Mouse (Mus musculus): ENCODE results near the gene Celf2.
"Not testable (repeated sequence)": the region's sequence is repeated elsewhere in the genome, so short reads cannot be mapped to it uniquely, and the experiment has no call there.

Gene Celf2

DNA sequence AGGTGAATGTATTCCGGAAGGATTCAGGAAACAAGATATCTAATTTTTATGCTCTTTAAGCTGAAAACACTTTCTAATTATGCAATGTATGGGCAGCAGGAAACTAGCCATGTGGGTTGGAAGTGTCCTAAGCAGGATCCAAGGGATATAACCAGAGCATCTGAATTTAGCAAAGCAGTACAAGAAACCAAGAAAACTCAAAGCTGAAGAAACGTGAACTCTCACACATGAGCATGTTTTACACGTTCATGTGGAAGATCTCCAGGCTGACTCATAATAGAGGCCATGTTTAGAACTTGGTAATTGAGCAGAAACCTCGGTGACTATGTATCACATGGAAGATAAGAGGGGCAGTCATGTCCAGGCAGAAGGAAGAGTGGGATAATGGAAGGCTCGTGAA, 120.1 kb downstream of the Celf2 start:
- DNase-seq (ENCODE audit: low spot score), result no peak

DNA sequence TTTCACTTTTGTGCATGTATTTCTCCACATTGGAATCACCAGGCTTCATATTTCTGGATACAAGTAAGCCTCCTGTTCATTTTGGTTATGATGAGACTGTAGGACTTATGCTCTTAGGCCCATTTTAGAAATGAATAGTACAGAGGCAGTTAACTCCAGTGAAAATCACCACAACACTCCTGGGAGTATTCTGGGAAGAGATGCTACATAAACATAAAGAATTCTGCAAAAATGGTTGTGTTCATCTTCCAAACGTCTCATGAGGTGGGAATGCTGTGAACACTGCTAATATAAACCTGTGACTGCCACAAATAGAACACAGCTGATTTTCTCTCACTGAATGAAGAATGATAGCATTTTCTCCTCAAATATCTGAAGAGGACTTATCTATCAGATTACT, 130.6 kb downstream of the Celf2 start:
- DNase-seq (ENCODE audit: low spot score), result no peak

- no peak for DNase-seq (ENCODE audit: low spot score)
Measured at GRCm38 (mm10) chr2:7377878-7378277, 131.5 kb downstream of the Celf2 start.

- DNase-seq (ENCODE audit: low spot score), result no peak
Measured at GRCm38 (mm10) chr2:7367738-7368137, 141.6 kb downstream of the Celf2 start.

GRCm38 (mm10) chr2:7359557-7359956, 149.8 kb downstream of the Celf2 start:
- no peak for DNase-seq (ENCODE audit: low spot score)

GRCm38 (mm10) chr2:7358816-7359215, 150.5 kb downstream of the Celf2 start:
- no peak for DNase-seq (ENCODE audit: low spot score)

GRCm38 (mm10) chr2:7351234-7351633, 158.1 kb downstream of the Celf2 start:
- no peak for DNase-seq (ENCODE audit: low spot score)

DNA sequence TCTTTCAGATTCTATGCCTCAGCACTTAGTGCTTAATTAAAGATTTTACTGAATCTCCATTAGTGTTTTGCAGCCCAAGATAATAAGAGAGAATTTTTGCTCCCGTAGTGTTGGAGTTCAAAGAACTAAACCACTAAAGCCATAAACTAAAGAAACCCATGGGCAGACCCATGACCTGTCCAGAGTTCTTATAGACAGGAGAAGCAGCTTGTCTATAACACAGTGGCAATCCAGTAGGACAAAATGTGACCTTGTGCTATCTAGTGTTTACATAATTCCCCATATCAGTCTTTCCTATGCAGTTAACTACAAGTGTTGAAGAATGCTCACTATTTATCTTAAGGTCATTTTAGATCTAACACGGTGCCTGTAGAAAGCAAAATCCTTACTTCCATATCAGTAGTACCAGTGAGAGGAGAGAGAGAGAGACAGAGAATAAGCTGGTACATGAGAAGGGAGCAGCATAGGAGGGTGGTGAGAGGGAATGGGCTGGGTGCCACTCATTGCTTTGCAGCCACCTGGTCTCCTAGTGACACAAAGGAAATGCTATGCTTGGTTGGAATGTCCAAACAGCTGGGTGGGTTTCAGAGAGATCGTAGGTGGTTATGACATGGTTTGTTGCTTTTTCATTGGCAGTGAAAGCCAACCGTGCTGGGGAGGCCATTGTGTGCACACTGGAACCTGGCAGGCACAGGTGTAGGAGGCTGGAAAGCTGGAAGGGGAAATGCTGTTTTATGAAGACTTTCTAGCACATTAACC, 162.5 kb downstream of the Celf2 start:
- no peak for DNase-seq (ENCODE audit: low spot score)

DNA sequence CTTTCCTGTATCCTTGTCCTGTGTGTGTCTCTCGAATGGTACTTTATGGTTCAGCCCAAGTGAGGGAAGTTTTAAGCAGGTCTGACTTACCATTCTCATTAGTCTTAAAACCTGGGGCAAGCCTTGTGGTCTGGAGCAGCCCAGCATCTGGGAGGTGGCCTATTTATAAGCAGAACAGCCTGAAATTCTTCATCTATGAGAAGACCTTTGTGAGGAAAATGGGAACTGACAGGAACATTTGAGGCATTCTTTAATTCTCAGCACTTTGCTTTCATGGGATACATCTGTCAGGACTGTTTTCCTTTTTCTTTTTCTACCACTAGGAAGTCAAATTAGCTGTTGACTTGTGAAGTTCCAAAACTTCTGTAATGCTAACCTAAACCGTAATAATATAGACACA, 164.4 kb downstream of the Celf2 start:
- DNase-seq (ENCODE audit: low spot score), result no peak

DNA sequence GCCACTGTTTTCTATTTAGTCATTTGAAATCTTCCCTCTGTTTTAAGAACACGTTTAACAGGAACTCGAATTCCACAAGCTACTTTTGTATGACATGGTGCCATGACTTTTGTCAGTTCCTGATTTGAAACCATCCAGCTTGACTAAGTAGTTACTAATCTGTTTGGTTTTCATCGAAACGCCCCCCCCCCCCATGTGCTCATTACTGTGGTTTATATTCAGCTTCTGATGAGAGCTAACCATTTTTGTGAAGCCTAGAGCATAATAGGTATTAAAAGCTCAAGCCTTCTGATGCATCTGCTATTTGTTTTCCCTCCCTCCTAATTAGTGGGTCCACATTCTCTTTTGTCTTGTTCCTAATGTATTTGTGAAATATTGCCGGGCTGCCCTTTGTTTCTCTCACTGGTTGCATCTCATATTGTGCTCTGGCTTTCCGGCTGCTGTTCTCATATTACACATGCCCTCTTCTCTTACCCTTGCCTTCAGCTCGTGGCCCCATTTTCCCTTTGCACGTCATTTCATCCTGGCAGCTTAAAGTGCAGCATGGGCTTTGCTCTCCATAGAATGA, 166.4 kb downstream of the Celf2 start:
- no peak for DNase-seq (ENCODE audit: low spot score)

DNA sequence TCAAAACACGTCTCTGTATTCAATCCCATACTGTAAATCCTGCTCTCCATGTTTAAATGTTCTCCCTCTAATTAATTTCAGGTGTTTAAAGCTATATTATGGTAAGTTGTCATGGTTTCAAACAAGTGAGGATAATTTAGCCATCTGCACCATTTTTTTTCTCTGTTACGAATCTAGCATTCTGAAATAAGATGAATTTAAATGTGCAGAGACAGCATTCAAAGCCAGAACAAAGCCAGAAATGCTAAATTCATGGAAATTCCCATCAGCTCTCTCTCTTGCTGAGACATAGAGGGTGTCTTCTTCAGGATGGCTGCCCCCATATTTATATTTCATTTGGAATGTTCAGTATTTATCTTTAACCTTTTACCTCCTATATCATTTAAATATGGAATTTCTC, 174.5 kb downstream of the Celf2 start:
- DNase-seq (ENCODE audit: low spot score), result no peak

- DNase-seq (ENCODE audit: low spot score), result no peak
Measured at GRCm38 (mm10) chr2:7328018-7328899, 181.1 kb downstream of the Celf2 start.

DNA sequence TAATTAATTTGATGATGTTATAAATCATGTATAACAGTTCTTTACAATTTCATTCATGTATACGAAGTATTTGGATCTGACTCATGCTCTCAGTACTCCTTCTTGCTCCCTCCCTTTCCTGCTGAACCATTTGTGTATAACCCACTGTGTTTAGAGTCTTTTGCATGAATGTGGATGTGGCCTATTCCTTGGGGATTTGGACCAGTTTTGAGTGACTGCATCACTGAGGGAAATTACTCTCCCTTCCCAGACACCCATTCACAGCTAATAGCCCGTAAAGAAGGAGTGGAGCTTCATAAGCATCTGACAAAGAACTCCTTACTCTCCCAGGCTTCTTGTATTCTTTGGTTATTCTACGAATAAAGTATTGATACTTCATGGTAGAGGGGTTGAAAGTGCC, 189.6 kb downstream of the Celf2 start:
- no peak for DNase-seq (ENCODE audit: low spot score)

DNA sequence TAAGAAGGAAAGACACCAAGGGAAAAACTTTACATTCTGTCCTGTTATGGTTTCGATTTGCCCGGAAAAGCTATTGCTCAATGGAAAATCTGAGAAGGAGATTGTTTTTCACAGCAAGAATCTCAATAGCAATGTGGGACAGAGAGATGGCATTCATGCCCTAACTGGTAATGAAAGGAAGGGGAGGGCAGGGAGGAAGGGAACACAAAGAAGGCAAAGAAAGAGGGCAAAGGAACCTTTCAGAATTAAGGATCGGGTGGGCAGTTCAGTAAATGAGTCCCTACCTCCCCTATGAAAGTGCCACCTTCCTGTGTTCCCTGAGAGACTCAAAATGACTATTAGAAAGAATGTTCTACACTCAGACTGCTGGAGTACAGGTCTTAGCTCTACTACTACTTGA, 197.6 kb downstream of the Celf2 start:
- DNase-seq (ENCODE audit: low spot score), result no peak

DNA sequence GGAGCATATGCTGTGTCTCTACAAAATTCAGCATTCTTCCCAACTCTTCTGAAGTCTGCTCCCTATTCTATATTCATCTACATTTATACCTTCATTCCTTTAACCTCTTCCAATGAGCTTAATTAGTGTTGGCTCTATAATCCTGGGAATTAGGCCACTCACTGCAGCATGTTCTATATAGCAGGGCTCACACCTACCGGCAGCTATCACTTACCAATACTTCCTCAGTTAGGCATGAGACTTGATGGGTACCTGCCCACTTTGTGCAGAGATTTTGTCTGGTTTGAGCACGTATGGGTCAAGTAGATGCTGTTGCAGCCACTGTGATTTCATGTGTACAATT, 198.6 kb downstream of the Celf2 start:
- DNase-seq (ENCODE audit: low spot score), result no peak

DNA sequence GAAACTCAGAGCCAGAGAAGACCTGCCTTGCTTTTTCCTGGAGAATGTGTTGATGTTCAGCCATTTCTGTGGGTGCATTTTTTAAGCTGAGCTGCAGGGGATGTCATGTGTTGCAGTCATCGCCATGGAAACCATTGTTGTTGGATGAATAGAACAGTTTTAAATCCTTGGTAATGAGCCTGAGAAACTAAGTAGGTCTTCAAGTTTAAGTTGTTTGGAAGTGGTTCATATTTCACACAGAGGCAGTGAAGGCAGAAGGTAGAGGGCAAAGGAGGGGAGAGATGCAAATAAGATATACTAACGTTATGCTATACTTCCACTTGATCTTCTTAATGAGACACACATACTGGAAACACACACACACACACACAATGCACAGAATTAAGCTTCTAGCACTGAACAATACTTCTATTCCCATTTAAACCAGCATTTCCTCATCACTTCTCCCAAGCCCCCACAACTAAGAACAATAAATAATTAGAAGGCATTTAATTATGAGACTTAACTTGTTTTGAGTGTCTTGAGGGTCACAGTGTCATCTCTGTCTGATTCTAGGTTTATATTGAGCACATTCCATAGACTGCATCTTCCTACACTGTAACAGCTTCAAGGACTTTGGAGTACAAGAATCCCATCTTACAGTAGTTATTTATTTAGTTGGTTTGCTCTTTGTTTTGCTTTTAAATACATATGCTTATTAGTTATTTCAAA, 199.1 kb downstream of the Celf2 start:
- DNase-seq (ENCODE audit: low spot score), result no peak

- no peak for DNase-seq (ENCODE audit: low spot score)
Measured at GRCm38 (mm10) chr2:7309324-7309723, 200.0 kb downstream of the Celf2 start.

- DNase-seq (ENCODE audit: low spot score), result no peak
Measured at GRCm38 (mm10) chr2:7308731-7309130, 200.6 kb downstream of the Celf2 start.

DNA sequence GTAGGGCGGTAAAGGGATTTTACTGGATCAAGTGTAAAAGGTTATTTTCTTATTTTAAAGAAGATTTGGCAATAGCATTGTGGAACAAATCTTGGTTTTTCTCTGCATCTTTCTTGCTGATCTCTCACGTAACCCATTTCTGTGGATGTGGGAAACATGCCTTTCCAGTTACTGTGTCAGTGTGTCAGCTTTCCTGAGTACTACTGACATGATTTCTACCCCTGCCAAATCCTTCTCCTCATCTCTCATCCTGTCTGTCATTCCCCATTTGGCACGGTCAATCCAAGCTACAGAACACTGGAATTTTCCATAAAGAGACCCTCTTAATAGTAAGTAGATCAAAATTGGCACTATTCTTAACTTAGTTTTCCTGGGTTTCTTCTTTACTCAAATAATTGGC, 221.9 kb downstream of the Celf2 start:
- DNase-seq (ENCODE audit: low spot score), result no peak

GRCm38 (mm10) chr2:7273214-7273613, 236.1 kb downstream of the Celf2 start:
- DNase-seq (ENCODE audit: low spot score), result no peak

- DNase-seq (ENCODE audit: low spot score), result no peak
Measured at GRCm38 (mm10) chr2:7270051-7270450, 239.3 kb downstream of the Celf2 start.

- DNase-seq (ENCODE audit: low spot score), result no peak
Measured at GRCm38 (mm10) chr2:7267166-7267565, 242.2 kb downstream of the Celf2 start.

DNA sequence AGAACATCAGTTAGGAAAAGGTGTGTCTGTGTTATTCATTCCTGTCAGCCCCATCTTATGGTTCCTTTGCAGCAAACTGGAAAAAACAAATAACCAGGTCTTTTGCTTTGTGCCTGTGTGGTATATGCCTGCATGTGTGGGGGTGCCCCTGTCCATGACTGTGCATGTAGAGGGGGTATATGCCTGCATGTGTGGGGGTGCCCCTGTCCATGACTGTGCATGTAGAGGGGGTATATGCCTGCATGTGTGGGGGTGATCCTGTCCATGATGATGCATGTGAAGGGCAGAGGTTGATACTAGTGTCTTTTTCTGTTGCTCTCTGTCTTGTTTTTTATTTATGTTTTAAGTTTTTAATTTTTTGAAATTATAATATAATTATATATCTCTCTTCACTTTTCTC, 246.7 kb downstream of the Celf2 start:
- DNase-seq (ENCODE audit: low spot score), result not testable (repeated sequence)

Data from urinary bladder, postnatal 10 days (tissue).